Mouse (Mus musculus) lung, postnatal 0 days (tissue): ENCODE measurements around the gene Ugt1a5.
"Not testable (repeated sequence)": the region's sequence is repeated elsewhere in the genome, so short reads cannot be mapped to it uniquely, and the experiment has no call there.

Source experiments
- CTCF ChIP-seq: IDR thresholded peaks from 2 replicates; pipeline ENCODE4 v1.5.1; 2016; ENCODE audit warnings: antibody characterized with exemption, mild to moderate bottlenecking
- EP300 ChIP-seq: IDR thresholded peaks from 2 replicates; pipeline ENCODE4 v1.6.1; 2016; ENCODE audit warnings: antibody characterized with exemption, mild to moderate bottlenecking, control low read depth

GRCm38 (mm10) chr1:88143966-88144675 lies 21.7 kb upstream of the Ugt1a5 start:
- TF ChIP-seq CTCF = peak; percentile 58
- TF ChIP-seq EP300 = not testable (repeated sequence)
